Mouse (Mus musculus): ENCODE data around the gene Npb.
"Not testable (repeated sequence)": the region's sequence is repeated elsewhere in the genome, so short reads cannot be mapped to it uniquely, and the experiment has no call there.

DNA sequence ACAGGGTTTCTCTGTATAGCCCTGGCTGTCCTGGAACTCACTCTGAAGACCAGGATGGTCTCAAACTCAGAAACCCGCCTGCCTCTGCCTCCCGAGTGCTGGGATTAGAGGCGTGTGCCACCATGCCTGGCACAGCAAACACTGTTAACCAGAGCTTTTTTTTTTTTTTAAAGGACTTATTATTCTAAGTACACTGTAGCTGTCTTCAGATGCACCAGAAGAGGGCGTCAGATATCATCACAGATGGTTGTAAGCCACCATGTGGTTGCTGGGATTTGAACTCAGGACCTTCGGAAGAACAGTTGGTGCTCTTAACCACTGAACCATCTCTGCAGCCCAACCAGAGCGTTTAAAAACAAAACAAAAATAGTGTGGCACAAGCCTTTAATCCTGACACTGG lies 49.4 kb upstream of the Npb start:
- not testable (repeated sequence) for TF ChIP-seq CTCF, EP300 (IDR thresholded peaks at IDR 0.05)

All from lung, postnatal 0 days (tissue).